Mouse (Mus musculus): ENCODE results near the gene Pgs1.

Pgs1 gene

DNA sequence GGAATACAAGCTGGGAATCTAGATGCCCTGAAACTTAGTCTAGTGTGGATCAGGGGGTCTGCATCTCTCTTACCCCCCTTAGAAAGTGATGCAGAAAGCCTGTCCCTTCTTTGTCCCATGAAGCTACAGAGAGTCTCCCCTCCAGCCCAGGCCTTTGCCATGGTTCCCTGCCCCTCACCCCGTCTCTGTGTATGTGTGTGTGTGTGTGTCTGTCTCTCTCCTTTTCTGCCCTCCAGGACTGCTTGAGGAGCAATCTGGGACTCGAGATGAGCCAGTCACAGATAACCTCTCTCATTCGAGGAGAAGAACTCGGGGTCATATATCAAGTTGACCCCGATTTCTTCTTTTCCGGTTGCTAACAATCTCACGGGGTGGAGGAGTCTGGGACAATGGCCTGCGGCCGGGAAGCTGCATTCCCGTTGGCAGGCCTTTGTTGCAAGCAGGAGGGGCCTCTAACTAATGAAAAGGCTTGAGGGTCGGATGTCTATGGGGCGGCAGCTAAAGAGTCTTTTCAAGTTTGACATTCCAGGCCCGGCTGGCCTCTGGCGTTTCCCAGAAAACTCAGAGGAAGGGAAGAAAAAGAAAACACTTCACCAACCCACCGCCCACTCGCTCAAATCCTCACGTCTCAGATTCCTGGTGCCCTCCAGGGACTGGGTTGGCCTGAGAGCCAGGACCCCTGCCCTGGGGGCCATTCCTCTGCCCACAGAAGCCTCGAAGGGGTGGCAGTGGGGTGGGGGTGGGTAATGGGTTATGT is 10.7 kb upstream of the Pgs1 start:
- in situ Hi-C loops (cut with MboI), result no loop called here

DNA sequence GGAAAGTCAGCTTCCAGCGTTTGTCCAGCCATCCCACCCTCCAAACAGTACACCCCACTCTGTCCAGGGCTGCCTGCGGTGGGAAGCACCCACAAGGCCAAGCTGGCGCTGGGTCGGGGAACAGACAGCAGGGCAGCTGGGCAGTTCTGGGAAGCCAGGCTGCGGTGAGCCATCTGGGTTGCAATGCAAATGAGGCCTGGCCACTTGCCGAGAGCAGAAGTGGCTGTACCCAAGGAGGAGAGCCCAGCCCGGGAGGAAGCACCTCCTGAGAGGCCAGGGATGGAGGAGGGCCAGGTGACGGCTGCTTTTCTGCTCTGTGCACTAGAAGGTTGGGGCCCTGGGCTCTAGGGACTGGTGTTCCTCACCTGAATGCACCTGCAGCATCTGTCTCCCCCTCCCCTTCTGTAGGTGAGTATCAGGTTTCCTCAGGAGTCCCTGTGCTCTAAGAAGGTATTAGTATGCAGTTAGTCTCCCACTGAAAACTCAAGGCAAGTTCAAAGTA is 10.0 kb upstream of the Pgs1 start:
- in situ Hi-C loops (cut with MboI), result no loop called here

DNA sequence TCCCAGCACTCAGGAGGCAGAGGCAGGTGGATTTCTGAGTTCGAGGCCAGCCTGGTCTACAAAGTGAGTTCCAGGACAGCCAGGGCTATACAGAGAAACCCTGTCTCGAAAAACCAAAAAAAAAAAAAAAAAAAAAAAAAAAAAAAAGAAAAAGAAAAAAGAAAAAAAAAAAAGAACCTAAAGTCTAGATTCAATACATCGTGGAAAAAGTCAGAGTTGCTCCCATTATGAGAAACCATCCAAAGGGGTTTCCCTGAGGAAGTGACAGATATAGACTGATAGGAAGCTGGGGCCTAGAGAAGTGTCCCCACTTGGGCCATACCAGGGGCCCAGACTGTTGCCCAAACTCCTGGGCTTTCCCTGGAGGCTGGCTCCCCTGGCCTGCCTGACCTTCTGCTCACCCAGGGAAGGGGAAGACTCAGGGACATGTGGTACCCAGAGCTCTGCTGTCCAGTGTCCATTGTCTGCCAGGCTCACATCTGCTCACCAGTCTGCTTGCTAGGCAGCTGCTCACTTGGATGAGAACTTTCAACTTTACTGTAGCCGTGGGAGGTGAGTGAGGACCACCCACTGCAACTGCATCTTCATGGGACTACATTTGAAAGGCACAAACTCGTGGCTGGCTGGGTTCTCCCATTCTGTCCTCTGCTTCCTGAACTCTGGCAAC is 8.3 kb upstream of the Pgs1 start:
- in situ Hi-C loops (cut with MboI), result no loop called here

DNA sequence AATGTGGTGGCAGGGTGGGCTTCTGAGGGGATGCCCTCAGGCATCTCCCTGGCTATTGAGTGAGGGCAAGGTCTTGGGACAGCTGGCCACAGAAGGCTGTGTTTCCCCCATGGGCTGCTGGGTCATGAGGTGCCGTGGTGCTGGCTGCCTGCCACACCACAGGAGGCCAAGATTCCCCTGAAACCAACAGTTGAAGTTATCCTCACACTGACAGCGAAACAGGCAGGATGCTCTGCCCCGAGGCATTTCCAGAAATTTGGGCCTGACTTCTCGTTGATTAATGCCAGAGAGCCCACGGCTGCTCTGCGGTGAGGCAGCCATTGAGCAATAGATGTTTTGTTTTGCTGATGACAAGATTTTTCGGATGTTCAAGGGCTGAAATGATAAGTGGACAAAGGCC is 6.7 kb upstream of the Pgs1 start:
- in situ Hi-C loops (cut with MboI), result no loop called here

DNA sequence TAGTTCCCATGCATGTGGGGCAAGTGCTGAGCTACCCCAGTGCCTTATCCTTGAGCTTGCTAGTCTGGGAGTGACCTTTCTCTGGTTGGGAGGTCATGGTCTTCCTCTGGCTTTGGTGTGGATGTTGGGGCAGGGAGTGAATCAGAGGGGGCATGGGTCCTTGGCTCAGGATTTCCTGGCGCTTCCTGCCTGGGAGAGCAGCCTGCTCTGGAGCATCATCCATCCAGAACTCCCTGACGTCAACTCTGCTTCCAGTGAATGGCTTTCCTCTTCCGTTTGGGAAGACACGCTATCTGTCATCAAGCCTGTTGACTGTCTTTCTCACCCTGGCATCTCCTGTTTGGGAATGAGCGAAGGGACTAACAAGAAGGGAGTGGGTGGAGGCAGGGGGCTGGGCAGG is 3.7 kb upstream of the Pgs1 start:
- in situ Hi-C loops (cut with MboI), result no loop called here

DNA sequence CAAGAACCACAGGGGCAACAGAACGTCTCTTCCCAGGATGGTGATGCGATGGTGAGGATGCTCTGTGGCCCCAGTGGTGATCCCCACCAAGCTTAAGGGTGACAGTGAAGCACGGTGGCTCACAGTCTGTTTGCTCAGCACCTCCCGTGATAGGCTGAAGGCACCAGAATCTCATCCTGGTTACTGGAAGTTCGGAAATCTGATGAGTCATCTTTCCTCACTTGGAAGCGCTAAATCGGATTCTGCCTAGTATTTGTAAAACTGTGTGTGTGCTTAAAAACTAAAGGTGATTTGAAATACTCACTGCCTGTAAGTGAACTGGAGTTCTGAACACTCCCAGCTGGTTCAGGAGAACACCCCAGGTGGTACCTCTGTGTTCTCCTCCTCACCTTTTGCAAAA is 2.3 kb upstream of the Pgs1 start:
- in situ Hi-C loops (cut with MboI), result no loop called here

DNA sequence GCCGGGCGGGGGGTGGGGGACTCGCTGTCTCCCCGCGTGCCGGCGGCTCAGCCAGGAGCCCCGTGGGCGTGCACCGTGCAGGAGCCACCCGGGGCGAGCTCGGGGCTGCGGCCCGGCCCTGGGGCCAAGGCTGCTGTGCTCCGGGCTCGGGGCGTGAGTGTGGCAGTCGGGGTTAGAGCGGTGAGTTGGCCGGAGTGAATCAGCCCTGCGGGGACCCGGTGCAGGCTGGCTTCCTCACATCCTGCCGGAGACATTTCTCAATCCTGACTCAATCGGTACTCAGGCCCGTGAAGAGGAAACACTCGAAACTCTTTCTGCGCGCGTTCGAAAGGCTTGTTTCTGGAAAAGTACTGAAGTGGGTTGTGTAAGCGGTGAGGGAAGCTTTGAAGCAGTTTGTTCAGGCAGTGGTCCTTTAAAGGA is 950 bp downstream of the Pgs1 start:
- in situ Hi-C loops (cut with MboI), result no loop called here

DNA sequence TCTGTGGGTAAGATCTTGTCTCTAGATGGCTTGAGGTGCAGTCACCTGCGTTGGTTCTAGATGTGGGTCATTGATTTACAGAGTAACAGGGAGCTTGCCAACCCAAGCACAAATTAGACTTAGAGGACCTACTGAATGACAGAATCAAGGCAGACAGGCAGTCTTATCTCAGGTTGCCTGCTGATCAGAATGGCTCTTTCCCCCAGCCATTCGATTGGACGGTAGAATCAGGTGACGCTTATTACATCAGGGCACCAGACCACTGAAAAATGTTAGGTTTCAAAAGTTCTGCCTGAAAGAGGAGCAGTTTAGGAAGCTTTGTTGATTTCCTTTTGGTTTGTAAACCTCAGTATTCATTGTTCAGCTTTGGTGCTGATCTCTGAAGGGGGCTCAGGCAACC is 1.9 kb downstream of the Pgs1 start:
- in situ Hi-C loops (cut with MboI), result no loop called here

DNA sequence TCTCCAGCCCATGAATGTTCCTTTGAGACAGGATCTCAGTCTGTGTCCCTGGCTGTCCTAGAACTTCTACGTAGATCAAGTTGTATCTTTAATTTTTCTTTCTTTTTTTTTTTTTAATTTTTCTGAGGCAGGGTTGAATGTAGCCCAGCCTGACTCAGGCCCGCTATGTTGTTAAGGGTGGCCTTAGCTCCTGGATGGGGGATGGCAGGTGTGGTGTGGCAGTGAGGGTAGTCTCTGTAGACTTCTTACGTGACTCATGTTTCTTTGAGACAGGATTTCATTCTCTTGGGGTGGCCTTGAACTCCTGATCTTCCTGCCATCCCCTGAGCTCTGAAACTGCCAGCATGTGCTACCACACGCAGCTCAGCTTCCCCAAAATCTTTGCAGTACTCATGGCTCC is 3.1 kb downstream of the Pgs1 start:
- in situ Hi-C loops (cut with MboI), result no loop called here

DNA sequence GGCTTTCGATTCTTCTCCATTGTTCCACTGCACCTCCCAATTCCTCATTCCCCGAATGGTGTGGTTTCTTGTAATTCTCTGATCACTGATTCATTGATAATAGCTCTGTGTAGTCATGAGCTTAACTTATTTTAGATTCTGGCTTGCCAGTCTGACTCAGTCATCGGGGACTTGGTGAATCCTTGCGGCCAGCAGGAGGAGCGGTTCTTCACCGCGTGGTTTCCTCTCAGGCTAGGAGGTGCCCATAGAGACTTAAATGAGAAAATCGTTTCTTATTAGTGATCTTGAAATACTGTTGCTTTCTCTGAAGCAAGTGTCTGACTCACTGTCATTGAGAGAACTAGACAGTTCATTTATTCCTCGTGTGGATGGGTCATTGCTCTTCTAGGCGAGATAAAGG is 3.8 kb downstream of the Pgs1 start:
- in situ Hi-C loops (cut with MboI), result no loop called here

DNA sequence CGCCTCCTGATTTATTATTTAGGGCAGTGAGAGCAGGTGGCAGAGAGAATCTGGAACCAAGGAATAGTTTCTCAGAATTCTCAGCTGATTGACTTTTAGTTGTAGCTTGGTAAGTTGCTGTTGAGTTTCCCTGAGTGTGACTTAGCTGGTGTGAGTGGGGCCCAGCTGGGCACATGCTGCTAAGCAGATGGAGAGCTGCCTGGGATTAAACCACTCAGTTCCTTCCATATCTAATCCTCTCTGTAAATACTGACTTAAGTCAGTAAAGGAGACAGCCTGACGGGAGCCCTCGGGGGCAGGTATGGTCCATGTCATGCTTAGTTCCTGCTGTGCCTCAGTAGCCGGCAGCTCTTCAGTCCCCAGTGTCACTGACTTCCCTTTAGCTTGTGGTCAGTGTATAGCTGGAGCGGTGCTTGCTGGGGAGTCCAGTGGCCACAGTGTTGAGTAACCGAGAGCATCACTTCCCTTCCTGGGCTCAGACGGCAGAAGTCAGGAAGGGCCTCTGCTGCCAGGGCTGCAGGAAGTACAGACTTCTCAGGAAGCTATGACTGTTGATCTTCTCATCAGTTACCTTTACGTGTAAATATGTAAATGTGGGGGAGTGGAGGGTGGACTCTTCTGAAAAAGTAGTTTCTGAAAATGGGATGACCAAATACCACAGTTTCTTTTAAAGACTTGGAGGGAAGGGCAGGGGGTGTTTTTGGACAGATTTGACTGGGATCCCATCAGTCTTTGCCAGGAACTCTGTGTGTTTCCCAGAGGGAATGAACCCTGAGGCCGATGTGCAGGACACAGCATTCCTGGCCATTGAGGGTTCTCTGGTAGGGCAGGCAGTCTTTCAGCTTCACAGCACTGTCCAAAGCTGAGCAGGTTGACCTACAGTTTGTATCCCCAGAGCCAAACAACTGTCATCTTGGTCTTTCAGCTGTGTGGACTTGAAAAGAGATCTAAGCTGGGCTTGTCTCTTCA is 5.7 kb downstream of the Pgs1 start:
- in situ Hi-C loops (cut with MboI), result no loop called here

DNA sequence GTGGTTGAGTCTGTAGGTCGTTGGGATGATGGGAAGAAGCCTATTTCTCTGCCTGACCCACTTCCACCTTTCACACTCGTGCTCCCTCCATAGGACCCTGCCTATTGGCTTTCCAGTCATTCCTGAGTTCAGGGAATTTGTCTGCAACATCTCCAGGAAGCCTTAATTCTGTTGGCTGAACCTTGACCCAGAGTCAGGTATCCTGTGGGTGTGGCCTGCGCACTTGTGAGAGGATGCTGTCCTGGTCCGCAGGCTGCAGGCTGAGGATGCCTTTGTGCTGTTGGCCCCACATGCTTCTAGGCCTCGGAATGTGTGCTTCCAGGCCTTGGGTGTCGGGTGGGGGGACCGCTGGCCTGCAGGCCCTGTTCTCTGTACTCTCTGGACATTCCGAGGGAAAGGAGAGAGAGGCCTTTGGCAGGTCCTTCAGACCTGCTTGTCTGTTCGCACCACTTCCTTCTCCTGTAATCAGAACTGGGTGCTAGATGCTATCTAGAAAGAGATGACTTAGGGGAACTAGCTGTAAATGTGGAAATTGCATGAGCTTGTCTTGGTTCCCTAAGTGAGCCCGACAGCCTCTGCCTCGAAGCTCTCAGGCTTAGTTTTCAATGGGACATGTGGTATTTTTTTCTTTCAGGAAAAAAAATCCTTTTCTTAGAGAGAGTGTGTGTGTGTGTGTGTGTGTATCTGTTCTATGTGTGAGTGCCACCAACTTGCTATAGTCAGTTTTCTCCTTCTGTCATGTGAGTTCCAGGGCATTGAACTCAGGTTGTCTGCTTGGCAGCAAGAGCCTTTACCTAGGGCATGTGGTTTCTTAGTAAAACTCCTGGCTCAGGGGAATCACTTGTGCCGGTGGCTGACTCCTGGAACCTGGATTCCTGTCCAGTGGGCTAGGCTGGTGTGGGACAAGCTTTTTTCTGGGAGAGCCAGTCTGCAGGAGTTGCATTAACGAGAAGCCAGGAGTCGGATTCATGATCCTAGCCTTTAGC is 7.4 kb downstream of the Pgs1 start:
- in situ Hi-C loops (cut with MboI), result no loop called here

DNA sequence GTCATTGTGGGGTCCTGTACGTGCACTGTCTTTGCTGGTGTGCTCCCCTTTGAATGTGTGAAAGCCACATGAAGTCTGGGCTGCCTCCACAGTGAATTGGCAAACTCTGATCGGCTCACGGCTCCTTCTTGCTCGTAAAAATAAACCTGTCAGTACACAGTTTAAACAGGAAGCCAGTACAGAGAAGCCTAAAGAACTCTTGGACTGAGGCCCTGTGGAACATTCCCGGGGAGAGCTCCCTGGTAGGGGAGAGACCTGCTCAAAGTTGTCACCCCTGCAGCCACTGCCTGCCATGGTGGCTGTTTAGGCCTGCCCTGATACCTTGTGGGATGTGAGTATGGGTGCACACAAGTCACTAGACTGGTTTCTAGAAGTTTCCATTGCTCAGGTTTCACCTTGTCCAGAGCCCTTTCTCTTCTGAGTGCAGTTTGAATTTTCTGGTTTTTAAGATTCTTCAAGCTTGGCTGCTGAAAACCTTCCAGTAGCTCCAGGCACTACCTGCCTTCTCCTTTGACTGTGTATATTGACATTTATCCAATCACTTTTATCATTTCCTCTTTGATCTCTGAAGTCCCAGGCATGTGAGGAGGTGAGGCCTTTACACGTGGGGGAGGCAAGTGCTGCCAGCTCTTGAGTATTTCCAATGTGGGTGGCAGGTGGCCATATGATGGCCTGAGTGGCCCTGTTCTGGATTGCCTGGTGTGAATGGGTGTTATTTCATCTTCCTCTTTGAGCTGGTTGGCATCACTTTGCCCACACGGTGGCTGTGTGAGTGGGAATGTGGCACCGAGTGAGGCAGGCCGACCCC is 8.4 kb downstream of the Pgs1 start:
- in situ Hi-C loops (cut with MboI), result no loop called here

DNA sequence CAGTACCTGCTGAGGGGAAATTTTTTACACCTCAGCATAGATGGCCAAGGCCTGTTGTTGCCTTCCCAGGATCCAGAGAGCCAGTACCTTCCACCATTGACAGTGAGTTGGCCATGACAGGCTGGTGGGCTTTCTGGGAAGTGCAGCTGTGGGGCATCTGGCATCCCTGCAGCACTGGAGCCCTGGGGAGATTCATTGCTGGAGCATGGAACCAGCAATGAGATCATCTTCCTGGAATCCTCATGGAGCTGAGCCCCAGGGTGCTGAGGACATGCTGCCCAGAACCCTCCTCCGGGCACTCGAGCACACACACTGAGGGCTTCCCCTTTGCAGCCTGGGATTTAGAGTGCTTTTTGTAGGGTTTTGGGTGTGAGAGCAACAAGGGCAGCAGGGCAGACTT is 9.2 kb downstream of the Pgs1 start:
- in situ Hi-C loops (cut with MboI), result no loop called here

DNA sequence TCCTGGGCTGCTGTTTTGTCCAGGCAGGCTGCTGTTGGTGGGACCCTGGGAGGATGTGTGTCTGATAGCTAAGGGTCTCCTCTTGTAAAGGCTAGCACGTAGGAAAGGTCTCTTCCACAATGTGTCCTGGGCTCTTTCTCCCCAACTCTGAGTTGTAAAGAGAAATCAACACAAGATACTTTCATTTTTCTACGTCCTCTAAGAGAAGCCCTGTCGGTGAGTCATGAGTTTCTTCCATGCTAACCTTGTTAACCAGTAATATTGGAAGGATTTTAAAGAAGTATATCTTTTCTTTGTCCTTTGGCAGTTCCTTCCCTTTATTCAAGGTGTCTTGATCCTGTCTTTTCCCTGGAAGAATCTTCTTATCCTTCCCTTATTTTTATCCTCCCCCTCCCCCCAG is 9.6 kb downstream of the Pgs1 start:
- in situ Hi-C loops (cut with MboI), result no loop called here

DNA sequence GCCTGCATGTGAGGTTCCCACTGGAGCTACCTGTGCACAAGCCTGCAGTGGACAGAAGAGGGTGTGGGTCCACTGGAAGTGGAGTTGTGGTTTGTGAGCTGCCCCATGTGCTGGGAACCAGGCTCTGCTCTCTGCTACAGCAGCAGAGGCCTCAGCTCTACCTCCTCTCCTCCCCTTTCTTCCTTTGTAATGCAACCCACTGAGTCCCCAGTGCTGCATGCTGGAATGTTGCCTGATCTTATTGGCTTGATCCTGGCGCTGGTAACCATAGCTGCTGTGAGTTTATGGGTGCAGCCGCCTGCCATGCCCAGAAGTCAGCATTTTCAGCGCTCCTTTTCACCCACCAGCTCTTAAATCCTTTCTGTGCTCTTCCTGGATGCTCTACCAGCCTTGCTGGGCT is 10.0 kb downstream of the Pgs1 start:
- in situ Hi-C loops (cut with MboI), result no loop called here

DNA sequence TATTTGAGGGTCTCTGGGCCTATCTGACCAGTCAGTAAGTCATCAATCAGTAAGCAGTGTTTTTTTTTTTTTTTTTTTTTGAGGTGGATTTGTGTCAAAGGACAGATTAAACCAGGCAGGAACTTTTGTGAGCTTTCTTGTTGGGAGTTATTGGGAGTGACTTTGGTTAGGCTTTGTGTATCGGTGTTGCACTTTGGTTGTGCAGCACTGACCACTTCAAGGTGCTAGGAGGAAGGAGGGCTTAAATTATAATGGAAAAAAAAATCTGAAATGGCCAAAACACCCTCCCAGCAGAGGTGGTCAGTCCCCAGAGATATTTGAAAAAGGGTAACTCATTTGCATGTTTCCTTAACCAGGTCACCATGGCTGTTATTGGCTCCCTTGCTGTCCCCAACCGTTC is 11.0 kb downstream of the Pgs1 start:
- in situ Hi-C loops (cut with MboI), result no loop called here

DNA sequence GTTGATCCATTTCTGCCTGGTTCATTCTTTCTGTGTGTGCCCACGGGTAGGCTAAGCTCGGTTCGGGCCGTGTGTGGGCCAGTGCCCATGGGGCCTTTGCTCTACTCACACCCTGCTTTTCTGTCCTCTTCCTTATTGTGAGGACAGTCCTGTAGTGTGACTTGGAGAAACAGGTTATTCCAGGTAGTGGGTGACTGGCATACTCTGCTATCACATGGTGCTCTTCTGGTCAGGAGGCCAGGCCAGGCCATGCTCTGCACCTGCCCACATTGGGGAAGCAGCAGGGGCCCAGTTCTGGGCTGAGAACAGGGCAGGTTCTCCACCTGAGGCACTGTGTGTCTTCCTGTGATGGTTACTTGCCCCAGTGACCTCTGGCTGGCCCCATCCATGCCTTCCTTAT is 12.3 kb downstream of the Pgs1 start:
- in situ Hi-C loops (cut with MboI), result no loop called here

DNA sequence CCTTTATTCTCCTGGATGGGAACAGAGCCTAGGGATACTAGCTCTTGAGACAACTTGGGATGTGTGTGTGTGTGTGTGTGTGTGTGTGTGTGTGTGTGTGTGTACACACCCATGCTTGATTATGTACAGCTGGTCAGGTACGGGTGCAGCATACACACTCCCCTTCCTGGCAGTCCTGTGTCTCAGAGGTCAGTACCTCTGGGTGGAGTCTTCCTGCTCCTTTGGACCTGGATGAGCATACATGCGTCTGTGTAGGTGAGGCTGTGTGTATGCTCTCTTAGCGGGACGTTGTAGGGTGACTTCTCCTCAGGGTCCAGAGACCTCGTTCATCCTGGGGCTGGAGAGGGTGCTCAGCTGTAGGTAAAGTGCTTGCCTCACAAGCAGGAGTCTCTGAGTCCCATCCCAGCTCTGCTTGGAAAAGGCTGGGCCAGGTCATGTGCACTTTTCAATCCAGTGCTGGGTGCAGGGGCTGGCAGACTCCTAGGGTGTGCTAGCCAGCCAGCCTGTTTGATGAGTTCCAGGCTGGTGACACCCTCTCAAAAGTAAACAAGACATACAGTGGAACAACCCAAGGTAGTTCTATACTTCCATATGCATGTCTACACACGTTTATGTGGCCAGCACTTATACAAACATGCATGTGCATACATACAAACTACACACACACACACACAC is 13.3 kb downstream of the Pgs1 start:
- in situ Hi-C loops (cut with MboI), result no loop called here

DNA sequence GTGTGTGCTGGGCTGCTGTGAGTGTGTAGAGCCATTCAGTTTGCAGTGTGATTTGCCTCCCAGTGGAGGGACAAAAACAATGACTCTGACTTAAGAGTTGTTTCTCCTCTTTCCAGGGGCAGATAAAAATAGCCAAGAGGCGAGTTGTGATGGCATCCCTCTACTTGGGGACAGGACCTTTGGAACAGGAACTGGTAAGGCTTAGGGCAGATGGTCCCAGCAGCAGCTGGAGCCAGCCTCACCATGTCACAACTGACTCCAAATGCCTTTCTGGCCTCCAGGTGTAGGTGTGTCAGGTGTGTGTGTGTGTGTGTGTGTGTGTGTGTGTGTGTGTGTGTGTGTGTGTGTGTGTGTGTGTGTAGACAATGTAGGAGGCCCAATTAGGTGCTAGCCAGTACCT is 14.0 kb downstream of the Pgs1 start:
- in situ Hi-C loops (cut with MboI), result no loop called here

Data from mature B cell (primary cell).